Mouse (Mus musculus): Measurements from ENCODE around the gene Tmf1. TPM values are rescaled to one million over a fixed set of nuclear protein-coding genes. Genes with fewer than 3 reads are reported as not detected.

Tmf1 gene
- total RNA-seq, 1 experiment: 28.2 TPM

DNA sequence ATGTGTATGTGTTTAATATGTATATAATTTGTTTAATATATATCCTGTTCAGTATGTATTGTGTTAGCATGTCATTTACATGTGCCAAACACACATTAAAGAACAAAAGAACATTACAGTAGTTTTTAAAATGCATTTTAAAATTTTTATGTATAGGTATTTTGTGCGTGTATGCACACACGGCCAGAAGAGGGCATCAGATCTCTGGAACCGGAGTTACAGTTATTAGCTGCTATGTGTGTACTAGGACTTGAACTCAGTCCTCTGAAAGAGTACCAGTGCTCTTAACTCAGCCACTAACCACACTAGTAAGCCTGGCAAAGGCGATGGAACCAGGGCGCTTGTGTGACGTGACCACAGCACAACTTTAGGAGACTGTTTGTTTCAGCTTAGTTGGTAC, 28.8 kb downstream of the Tmf1 start:
- Histone ChIP-seq H3K9ac (ENCODE audit: insufficient read depth, low read depth, low read length, poor library complexity, severe bottlenecking) (no peak overlapping the region), H3K4me3 (ENCODE audit: insufficient read depth in 1 of 2, low read depth in 1 of 2, low read length in 2 of 2, poor library complexity in 1 of 2, severe bottlenecking in 1 of 2) (no peak overlapping the region), H3K27ac (ENCODE audit: insufficient read depth, low read depth, low read length, poor library complexity, severe bottlenecking) (no peak overlapping the region), H3K9me3 (ENCODE audit: control insufficient read depth, insufficient read depth, low read depth, low read length) (no peaks in the 10 kb centered on the region), H3K36me3 (ENCODE audit: control insufficient read depth, insufficient read depth, low read length, poor library complexity, severe bottlenecking) (no peaks in the 10 kb centered on the region; the same call in 1 of the 2 replicates), H3K4me1 (ENCODE audit: control insufficient read depth in 2 of 2, insufficient read depth in 2 of 2, low read length in 2 of 2, poor library complexity in 1 of 2) (no peaks in the 10 kb centered on the region; a peak in 1 of 4 replicates)
- no peak for DNase-seq (ENCODE audit: low read depth, low spot score)
- in situ Hi-C loops (cut with MboI; ENCODE audit: low sequenced_read_pairs in 2 of 2, unreplicated experiment in 2 of 2): no loop called here
- TF ChIP-seq ZC3H11A (IDR thresholded peaks at IDR 0.05; ENCODE audit: borderline replicate concordance, low read depth, low read length) (no peak), ZNF384 (IDR thresholded peaks at IDR 0.05; ENCODE audit: low read depth, low read length) (no peak), MAFK (IDR thresholded peaks at IDR 0.05; ENCODE audit: insufficient read depth, low read depth, low read length) (no peak), HCFC1 (IDR thresholded peaks at IDR 0.05; ENCODE audit: borderline replicate concordance, insufficient read depth, low read length) (no peak), CHD2 (IDR thresholded peaks at IDR 0.05; ENCODE audit: low read depth, low read length) (no peak)

DNA sequence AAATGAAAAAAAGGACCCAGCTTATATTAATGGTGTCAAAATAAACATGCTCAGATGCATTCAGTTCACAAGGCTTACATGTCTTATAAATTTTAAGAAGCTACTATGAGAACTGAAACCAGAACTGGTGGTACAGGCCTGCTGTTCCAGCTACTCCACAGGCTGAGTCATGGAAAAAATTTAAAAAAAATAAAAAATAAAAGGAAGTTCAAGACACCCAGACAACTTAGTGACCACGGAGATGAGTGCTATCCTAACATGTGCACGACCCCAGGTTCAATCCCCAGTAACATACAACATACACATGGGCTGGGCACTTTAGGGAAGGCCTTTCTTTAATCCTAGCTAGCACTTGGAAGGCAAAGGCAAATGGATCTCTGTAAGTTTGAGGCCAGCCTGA, 29.2 kb downstream of the Tmf1 start:
- no peak for TF ChIP-seq MAFK (IDR thresholded peaks at IDR 0.05; ENCODE audit: insufficient read depth, low read depth, low read length)
- in situ Hi-C loops (cut with MboI; ENCODE audit: low sequenced_read_pairs in 2 of 2, unreplicated experiment in 2 of 2): no loop called here
- no peak for DNase-seq (ENCODE audit: low read depth, low spot score)

DNA sequence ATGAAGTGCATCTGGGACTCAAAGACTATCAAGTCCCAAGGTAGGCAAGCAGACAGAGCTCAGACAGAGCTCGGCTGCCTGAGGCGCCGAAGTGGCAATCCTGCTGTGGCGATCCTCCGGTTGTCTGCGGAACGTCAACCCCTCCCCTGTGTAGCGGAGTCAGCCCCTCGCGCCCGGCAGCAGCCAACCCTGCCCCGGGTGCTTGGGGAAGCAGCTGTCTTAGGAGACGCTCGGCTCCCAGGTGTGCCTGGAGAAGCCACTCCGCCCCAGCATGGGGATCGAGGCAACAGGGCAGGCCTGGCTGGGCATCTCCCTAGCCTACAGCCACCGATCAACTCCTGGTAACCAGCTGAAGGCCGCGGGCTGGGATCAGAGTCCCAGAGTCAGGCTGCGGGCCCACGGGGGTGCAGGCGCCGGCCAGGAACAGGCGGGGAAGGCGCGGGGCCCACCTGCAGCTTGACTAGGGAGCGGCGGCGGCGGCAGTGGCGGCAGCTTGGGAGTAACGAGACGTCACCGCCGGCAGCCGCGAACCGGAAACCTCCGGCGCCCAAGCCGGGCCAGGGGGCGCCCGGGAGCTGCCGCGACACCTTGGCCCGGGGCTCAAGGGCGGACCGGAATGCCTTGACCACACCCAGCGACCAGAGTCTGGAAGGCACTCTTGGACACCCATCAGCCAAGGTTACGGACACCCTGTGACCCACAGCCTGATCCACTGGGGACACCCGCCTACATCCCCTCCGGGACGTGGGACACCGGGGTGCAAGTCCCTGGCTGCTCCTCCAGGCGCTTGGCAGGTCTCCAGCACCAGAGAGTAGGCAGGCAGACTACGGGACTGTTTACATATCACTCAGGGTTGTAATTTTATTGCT, 30.3 kb downstream of the Tmf1 start, which contains the start of gene Eogt:
Gene Eogt, minus strand, starts transcription at position 800 of the 869 bp plus-strand sequence.
- Histone ChIP-seq H3K4me3 (ENCODE audit: insufficient read depth in 1 of 2, low read depth in 1 of 2, low read length in 2 of 2, poor library complexity in 1 of 2, severe bottlenecking in 1 of 2) (peak within 1 kb of the TSS; percentile 80 to 82), H3K27ac (ENCODE audit: insufficient read depth, low read depth, low read length, poor library complexity, severe bottlenecking) (peak within 1 kb of the TSS; percentile 33; the same call in 1 of the 2 replicates), H3K4me1 (ENCODE audit: control insufficient read depth in 2 of 2, insufficient read depth in 2 of 2, low read length in 2 of 2, poor library complexity in 1 of 2) (no peaks in the 10 kb centered on the region; a peak in 1 of 4 replicates), H3K9me3 (ENCODE audit: control insufficient read depth, insufficient read depth, low read depth, low read length) (no peaks in the 10 kb centered on the region), H3K9ac (ENCODE audit: insufficient read depth, low read depth, low read length, poor library complexity, severe bottlenecking) (peak within 1 kb of the TSS; percentile 86), H3K36me3 (ENCODE audit: control insufficient read depth, insufficient read depth, low read length, poor library complexity, severe bottlenecking) (no peaks in the 10 kb centered on the region; the same call in 1 of the 2 replicates)
- in situ Hi-C loops (cut with MboI; ENCODE audit: low sequenced_read_pairs in 2 of 2, unreplicated experiment in 2 of 2): no loop called here
- DNase-seq (ENCODE audit: low read depth, low spot score): peak; percentile 63
- TF ChIP-seq ZC3H11A (IDR thresholded peaks at IDR 0.05; ENCODE audit: borderline replicate concordance, low read depth, low read length) (no peak), MAFK (IDR thresholded peaks at IDR 0.05; ENCODE audit: insufficient read depth, low read depth, low read length) (no peak), CHD2 (IDR thresholded peaks at IDR 0.05; ENCODE audit: low read depth, low read length) (no peak), ZNF384 (IDR thresholded peaks at IDR 0.05; ENCODE audit: low read depth, low read length) (no peak), HCFC1 (IDR thresholded peaks at IDR 0.05; ENCODE audit: borderline replicate concordance, insufficient read depth, low read length) (no peak)

More for the DNA sequence above, 29.2 kb downstream of the Tmf1 start:
- Histone ChIP-seq H3K36me3 (ENCODE audit: control insufficient read depth, insufficient read depth, low read length, poor library complexity, severe bottlenecking) (no peaks in the 10 kb centered on the region; the same call in 1 of the 2 replicates), H3K9me3 (ENCODE audit: control insufficient read depth, insufficient read depth, low read depth, low read length) (no peaks in the 10 kb centered on the region), H3K27ac (ENCODE audit: insufficient read depth, low read depth, low read length, poor library complexity, severe bottlenecking) (no peak overlapping the region), H3K4me3 (ENCODE audit: insufficient read depth in 1 of 2, low read depth in 1 of 2, low read length in 2 of 2, poor library complexity in 1 of 2, severe bottlenecking in 1 of 2) (no peak overlapping the region), H3K9ac (ENCODE audit: insufficient read depth, low read depth, low read length, poor library complexity, severe bottlenecking) (no peak overlapping the region), H3K4me1 (ENCODE audit: control insufficient read depth in 2 of 2, insufficient read depth in 2 of 2, low read length in 2 of 2, poor library complexity in 1 of 2) (no peaks in the 10 kb centered on the region; a peak in 1 of 4 replicates)

DNA sequence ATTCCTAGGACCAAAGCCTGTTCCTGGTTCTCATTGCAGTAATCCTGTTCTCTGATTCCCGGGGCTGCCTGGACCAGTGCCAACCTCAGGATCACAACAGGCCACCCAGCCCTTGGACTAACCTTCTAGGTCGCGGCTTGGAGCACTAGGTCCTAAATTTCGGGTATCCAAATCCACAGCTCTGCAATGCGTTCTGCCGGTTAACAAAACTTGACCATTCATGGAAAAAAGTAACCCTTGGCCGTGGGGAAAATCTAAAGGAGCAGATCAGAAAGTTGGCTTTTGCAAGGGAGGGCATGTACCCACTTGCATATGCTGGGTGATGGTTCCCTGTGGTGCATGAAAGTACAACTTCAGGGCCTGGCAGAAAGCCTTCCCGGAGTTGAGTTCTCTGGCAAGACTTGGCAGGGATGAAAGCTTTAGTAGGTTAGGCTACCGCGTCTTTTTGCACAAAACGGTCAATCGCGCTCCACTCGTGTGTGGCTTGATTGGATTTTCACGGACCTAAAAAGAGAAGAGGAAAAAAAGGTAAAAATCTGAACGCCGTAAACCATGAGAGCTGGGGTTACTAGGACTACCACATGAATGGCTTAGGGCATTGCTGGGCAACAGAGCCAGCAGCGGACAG, 31.1 kb downstream of the Tmf1 start:
- no peak overlapping the region for H3K27ac ChIP-seq (ENCODE audit: insufficient read depth, low read depth, low read length, poor library complexity, severe bottlenecking)

More for the DNA sequence above, 31.1 kb downstream of the Tmf1 start:
- in situ Hi-C loops (cut with MboI; ENCODE audit: low sequenced_read_pairs in 2 of 2, unreplicated experiment in 2 of 2): no loop called here
- Histone ChIP-seq H3K36me3 (ENCODE audit: control insufficient read depth, insufficient read depth, low read length, poor library complexity, severe bottlenecking) (no peaks in the 10 kb centered on the region), H3K9me3 (ENCODE audit: control insufficient read depth, insufficient read depth, low read depth, low read length) (no peaks in the 10 kb centered on the region), H3K9ac (ENCODE audit: insufficient read depth, low read depth, low read length, poor library complexity, severe bottlenecking) (peak overlapping the region; percentile 86), H3K4me3 (ENCODE audit: insufficient read depth in 1 of 2, low read depth in 1 of 2, low read length in 2 of 2, poor library complexity in 1 of 2, severe bottlenecking in 1 of 2) (peak overlapping the region; percentile 80 to 82), H3K4me1 (ENCODE audit: control insufficient read depth in 2 of 2, insufficient read depth in 2 of 2, low read length in 2 of 2, poor library complexity in 1 of 2) (no peaks in the 10 kb centered on the region; a peak in 1 of 4 replicates)
- no peak for TF ChIP-seq HCFC1 (IDR thresholded peaks at IDR 0.05; ENCODE audit: borderline replicate concordance, insufficient read depth, low read length)
- no peak for TF ChIP-seq MAFK (IDR thresholded peaks at IDR 0.05; ENCODE audit: insufficient read depth, low read depth, low read length)
- no peak for TF ChIP-seq CHD2 (IDR thresholded peaks at IDR 0.05; ENCODE audit: low read depth, low read length)
- TF ChIP-seq ZNF384 (IDR thresholded peaks at IDR 0.05; ENCODE audit: low read depth, low read length): no peak
- no peak for TF ChIP-seq ZC3H11A (IDR thresholded peaks at IDR 0.05; ENCODE audit: borderline replicate concordance, low read depth, low read length)
- no peak for DNase-seq (ENCODE audit: low read depth, low spot score)
